Mouse (Mus musculus) megakaryocyte, embryonic 14.5 days (primary cell): ENCODE measurements at regions not wholly inside any gene's neighbourhood (a gene's known extent, or its start where the extent isn't known, plus 50 kb on each side); places are given as distances from the start of the nearest gene placed in this dataset.

Experiments
- FLI1 ChIP-seq: IDR thresholded peaks from 2 replicates; pipeline ENCODE4 v1.6.1; 2012; ENCODE audit warnings: low read length, inconsistent platforms, mixed read lengths
- GATA1 ChIP-seq: IDR thresholded peaks from 3 replicates; pipeline ENCODE4 v1.6.1; 2012; ENCODE audit warnings: mixed read lengths, low read length, inconsistent platforms, borderline replicate concordance

GRCm38 (mm10) chr17:63607021-63607751, 107.4 kb upstream of the Fbxl17 start:
- TF ChIP-seq GATA1 = no peak
- no peak for TF ChIP-seq FLI1
